Mouse (Mus musculus) cerebellum, adult 11-12 months (tissue): ENCODE results near the gene Tmc3.
A peak's percentile ranks its signal among the peaks of the same experiment; 100 is the strongest.

Experiments
- DNase-seq: peaks from one replicate; pipeline ENCODE4 v3.0.0; 2022

The Tmc3 gene

DNA sequence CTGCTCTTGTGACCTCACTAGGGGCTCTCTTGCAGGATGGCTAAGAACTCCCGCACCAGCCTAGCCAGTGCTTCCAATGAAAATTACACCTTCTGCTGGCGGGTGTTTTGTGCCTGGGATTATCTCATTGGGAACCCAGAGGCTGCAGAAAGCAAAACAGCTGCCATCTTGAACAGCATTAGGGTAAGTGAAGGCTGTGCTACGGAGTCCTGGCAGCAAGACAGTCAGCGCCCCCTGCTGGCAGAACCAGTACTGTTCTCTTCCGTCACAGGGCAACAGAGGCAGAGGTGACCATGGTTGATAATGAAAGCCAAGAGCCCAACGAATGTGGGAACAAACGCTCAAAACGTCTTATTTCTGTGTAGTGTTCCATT is 15.2 kb downstream of the Tmc3 start:
- peak; percentile 39 for DNase-seq

DNA sequence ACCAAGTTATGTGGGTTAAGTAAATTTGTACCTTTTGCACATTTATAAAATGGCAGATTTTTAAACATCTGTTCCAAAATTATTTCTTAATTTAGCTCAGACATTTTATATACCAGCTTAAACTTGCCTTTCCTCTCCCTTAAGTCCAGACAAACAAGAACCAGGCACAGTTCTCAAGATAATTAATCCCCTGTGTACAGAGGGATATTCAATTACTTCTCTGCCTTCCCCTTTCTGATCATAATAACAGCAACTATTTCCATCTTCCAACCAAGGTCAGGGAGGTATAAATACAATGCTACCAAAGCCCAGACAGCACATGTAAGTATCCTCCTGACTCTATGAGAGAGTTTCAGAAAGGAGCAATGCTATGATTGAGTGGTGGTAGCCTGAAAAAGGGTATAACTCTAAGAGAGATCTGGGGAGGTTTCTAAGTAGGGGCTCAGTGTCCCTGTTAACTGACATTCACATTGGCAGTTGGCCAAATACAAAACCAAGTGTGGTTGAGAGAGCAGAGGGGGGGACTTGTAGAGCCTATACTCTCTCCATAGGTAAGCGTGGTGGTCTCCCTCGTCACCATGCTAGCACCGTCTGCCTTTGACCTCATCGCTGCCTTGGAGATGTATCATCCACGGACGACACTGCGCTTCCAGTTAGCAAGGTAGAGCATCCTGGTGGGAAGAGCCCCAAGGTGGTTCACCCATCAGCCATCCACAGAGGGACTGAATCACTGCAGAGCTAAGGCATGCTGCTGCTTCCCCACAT is 19.6 kb downstream of the Tmc3 start:
- no peak for DNase-seq

DNA sequence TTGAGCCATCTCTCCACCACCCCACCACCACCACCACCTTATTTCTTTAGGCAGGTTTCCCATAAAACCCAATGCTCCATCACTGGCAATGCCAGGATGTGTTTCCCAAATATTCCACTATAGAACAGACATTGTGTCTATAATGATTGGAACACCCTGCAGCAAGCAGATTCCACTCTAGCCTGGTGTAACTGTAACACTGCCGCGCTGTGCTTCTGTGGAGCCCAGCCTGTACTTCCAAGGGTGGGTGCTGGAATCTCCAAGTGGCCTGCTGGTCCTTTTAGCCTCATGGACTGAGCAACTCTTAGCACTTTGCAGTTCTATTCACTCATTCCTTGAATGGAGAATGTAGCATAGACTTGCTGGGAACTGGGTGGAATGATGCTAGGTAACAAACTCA is 22.1 kb downstream of the Tmc3 start:
- no peak for DNase-seq

DNA sequence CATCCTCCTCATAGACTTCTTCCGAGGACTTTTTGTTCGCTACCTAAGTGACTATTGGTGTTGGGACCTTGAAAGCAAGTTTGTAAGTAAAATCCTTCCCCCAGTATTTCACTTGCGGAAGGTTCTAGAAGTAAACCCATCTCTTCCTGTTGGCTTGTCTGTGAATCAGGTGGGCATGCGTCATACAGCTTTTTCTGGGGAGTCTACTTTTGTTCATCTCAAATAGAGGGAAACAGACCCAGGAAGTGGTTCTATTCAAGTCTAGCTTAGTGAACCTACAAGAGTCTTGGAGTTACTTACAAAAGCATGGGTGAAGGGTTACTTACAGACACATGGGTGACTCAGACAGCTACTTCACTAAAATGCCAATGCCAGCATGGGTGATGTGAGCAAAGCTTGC is 25.2 kb downstream of the Tmc3 start:
- no peak for DNase-seq

DNA sequence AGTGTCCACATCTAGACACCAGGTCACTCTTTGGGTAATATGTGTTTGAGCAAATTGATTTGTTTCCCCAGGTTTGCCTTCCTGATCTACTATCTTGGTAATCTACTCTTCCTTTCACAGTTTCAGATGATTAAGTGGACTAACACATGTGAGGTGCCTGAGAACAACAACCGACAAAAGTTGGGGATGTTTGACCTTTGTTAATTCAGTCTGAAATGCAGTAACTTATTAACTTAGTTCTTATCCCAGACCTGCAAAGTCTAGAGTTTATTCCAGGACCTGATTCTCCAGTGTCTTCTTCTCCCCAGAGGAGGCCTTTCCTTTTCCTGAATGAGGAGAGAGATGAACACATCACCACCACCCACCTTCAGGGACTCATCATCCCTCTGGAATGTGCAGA is 27.2 kb downstream of the Tmc3 start:
- DNase-seq = no peak

DNA sequence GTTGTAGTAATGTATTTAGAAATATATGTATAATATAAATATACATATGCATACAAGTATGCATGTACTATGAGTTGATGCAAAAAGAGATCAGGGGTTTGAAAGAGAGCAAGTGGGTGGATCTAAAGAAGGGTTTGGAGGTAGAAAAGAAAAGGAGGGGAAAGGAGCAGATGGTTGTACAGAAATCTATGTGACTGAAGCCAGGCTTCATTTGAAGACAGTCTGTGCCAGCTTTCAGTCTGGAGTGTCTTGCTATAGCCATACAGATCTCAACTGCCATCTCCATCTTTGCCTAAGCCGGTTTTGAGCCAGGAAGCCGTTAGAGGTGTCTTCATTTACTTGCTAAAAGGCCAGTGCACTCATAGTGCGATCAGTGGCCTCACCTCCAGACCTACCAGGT is 30.5 kb downstream of the Tmc3 start:
- DNase-seq = no peak

DNA sequence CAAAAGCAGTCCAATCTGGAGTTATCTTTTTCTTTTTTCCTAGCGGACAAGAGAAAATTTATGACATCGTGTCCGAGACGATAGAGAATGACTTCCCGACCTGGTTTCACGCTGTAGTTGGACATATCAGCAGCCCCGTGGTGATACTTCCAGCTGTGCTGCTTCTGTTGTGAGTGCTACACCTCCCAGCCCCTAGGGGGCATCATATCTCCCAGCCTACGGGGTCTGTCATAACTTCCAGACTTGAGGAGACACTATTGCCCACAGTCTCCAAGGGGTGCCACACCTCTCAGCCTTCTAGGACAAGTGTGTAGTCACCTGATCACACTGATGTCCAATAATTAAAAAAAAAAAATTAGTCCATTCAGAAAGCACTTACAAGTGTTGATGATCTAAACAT is 31.1 kb downstream of the Tmc3 start:
- DNase-seq = no peak

DNA sequence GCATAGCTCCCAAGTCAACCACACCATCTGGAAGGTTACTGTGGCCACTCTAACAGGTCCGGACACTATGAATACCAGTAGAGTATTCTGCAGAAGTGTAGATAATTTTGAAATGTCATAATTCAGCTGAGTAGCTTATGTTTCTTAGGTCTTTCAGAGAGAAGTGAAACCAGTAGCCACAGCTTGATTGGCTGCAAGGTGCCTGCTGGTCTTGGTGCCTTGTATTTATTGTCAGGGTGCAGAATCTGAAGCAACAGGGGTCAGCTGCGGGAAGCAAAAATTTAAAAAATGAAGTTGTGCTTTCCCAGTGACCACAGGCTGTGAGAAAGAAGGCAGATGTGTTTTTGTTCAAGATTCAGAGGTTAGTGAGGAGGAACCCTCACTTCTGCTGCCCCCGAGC is 31.5 kb downstream of the Tmc3 start:
- no peak for DNase-seq

DNA sequence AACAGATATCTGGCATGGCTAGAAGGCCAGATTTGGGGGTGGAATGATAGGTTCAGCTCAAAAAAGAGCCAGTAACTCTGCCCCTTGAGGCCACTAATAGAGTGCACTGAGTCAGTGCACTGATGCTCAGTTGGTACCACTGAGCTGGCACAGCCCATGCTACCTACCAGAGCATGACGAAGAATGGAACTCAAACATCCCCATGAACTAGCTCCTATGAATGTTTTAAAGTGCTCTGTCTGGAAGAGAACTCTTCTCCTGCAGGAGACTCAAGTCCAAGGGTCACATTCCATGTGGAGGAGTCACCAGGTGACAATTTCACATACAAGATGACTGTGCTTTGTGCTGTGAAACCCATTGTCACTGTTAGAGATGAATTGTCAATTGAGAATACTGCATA is 34.0 kb downstream of the Tmc3 start:
- no peak for DNase-seq

DNA sequence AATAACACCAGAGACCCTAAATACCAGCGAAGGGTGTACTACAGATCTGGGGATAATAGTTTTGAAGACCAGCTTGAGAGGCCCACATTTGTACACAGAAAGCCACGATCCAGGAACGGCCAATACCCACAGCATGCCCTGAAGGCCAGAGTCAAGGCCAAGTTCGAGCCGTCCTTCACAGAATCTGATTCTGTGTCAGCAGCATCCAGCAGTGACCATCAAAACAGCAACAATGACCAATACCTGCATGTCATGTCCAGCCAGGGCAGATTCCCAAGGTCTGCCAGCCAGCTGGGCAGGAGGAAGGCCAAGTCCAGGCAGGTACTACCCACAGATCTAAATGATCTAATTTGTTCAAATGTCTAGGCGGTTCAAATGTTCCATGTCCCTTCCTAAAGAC is 37.9 kb downstream of the Tmc3 start:
- DNase-seq = no peak

DNA sequence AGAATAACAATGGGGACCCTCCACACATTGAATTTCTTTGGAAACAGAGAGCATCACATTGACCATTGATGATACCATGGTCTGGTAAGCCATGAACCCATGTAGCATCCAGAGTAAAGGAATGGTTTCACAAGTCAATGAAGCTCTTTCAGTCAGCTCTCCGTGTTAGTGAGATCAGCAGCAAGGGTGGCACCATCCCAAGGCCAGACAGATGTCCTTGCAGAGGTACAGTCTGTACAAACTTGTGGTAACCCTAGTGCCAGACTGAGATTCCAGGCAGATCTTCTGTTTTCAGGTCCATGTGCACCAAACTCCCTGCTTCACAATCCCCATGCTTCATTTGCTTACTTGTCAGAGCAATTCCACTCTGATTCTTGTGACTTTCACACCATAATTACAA is 39.3 kb downstream of the Tmc3 start:
- no peak for DNase-seq

DNA sequence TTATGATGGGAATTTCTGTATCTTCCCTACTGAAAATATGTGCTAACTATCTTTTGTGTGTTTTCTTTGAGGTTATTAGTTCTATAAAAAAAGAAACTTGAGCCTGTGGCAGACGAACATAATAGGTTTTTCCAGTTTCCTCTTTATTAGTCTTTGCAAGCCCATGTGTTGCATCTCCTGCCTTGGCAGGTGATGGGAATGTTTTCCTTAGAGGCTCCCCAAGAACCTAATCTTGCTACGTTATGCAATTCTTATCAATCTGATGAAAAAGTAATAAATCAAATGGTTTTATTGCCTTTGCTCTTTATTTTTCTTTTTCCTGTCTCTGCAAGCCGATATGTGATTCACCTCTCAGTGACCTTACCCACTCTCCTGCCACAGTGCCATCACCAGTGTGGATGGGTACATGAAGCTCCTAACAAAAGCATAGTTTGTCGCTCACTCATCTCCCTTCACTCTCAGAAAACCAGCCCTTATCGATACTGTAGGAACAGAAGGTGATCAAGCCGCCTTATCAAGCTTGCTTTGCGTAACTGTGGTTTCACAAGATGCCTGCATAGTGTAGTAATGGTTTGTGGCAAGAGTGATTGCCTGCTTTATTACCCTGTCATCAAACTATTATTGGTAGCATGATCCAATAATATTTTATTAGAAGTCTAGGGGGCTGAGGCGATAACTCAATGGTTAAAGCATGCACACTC is 42.0 kb downstream of the Tmc3 start:
- DNase-seq = no peak

DNA sequence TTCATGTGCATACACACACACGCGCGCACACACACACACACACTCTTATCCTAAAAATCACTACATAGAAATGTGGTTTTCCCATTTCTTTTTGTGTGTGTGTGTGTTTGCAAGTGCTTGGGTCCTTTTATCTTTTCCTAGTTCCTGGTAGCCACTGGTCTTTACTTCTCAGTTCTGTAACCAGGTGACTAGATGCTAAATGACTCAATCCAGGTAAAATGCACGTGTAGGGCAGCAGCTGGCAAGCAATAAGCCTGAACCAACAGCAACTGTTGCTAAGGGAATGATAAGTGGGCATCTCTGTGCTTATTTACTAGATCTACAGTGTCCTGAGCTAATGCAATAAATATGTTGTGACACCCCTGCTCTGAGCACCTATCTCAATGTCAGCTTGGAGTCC is 42.6 kb downstream of the Tmc3 start:
- no peak for DNase-seq

DNA sequence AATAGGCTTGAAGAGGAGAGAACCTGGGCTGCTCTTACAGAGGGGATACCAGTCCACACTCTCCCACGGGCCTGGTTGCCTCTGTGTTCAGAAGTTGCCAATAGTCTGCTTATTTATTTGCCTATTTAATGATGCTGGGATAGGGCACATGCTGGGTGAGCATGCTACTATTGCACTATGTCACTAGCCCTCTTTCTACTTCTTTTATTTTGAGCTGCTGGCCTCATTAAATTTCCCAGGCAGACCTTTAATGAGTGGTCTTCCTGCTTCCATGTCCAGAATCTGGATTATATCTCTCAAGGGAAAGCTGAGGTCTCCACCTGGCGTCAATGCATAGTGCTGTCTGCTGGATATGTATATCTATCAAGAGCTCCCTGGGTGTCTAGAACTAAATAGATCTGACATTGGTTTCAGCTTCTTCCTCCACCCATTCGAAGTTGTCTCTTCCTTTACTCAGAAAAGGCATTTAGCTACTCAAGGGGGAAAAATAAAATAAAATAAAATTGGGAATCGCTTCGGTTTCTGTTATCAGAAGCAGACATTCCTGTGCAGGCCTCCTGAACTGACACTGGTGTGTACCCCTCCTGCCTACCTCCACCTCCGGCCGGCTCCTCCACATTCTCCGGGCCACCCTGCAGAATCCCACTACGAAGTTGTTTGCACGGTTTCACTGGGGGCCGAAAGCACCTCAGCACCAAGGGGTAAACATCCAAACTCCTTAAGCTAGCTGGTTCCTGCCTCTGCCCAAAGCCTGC is 46.5 kb downstream of the Tmc3 start:
- no peak for DNase-seq

DNA sequence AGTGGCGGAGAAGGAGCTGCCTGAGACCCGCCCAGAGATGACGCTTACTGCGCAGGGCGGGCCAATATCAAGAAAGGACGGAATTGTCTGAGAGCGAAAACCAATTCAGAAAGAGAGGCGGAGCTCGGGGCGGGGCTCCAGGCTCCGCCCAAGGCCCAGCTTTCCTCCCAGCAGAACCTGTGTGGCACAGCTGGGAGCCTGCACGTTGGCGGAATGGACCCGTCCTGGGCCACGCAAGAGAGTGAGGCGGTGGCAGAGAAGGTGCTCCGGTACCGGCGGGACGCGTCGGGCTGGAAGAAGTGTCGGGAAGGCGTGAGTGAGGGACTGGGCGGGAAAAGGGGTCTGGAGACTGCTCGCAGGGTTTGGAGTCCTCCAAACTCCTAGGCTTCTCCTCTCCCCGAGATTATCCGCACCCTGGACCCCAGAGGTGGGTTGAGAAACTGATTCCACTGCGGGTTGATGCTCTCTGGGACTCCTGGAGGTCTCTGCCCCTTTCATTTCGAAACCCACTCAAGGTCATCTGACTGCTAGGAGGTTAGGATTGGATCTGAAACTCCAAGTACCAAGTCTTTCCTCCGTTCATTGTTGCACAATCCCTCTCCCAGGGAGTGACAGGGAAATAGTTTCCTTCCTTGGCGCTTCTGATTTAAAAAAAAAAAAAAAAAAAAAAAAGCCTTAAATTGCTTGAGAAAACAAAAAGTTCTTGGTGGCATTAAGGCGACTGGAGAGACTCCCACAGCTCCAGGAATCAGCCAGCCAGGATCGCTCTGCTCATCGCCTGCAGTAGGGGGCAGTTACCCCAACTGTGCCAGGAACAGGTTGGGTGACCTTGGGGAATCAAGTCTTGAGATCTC is 47.3 kb downstream of the Tmc3 start, which contains the start of gene Stard5:
TSS of gene Stard5 (plus strand) at position 132 of the 854 bp plus-strand sequence.
- DNase-seq = peak; percentile 94

DNA sequence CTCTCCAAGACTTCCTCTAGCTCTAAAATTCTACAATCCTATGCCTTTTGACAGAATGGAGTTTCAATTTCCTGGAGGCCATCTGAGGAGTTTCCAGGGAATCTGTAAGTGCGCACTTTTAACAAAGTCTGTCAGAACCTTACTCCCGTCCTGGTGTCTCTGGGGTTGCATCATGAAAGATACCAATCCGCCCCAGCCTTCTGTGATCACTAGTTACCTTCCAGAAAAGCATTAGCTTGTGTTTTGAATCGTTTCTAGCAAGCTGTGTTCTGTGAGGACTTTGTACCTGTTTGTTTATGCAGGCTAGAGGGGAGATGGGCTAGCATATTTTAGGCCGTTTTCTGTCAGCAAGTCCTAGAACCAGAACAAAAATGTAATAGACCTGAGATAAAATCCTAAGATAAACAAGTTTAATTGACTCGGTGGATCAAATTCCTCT is 48.0 kb downstream of the Tmc3 start:
- DNase-seq = no peak

DNA sequence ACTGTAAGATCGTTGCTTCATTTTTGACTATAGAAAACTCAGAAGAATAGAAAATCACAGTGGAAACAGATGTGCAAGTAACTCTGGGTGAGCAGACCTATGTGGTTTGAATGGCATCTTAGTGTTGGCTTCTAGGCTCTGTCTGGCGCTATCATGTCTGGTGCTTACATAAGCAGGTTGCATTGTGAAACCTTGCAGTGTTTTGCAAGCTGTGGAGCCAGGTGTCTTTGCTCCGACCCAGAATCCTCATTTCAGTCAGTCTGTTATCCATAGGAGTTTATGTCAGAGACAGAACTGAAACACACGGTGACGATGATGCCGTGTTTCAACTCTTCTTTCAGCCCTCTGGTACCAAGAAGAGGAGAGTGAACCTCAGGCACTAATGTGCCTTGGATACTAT is 49.1 kb downstream of the Tmc3 start:
- DNase-seq = no peak

DNA sequence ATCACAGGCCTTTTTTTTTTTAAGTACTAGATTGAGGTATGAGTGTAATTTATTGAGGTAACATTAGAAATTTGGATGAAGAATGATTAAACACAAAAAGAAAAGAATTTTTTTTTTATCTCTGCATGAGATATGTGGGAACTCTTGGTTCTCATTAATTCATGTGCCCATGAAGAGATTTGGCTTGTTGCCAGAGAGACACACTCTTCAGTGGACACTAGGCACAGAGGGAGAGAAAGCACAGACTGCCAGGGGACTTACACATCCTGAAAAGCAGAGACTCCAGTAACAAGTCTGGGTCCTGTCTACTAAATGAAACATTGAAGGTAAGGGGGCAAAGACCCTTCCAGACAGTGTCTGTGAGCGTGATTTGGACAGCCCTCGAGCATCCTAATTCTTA is 51.0 kb downstream of the Tmc3 start:
- no peak for DNase-seq

DNA sequence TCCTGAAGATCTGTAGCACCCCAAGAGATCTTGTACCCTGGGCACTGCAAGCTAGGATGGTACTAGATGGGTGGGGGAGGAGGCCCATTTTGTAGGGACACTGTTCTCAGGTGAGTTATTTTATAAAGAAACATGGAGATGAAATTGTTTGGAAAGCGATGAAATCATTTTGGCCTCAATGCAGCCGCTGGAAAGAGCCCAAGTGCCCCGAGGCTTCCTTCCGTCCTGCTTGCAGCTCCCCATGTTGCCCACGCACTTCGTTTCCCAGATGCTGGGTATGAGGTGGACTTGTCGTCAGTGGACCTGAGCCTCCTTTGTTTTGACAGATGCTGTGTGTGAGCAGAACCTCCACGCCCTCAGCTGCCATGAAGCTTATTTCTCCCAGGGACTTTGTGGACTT is 51.7 kb downstream of the Tmc3 start:
- peak; percentile 53 for DNase-seq

DNA sequence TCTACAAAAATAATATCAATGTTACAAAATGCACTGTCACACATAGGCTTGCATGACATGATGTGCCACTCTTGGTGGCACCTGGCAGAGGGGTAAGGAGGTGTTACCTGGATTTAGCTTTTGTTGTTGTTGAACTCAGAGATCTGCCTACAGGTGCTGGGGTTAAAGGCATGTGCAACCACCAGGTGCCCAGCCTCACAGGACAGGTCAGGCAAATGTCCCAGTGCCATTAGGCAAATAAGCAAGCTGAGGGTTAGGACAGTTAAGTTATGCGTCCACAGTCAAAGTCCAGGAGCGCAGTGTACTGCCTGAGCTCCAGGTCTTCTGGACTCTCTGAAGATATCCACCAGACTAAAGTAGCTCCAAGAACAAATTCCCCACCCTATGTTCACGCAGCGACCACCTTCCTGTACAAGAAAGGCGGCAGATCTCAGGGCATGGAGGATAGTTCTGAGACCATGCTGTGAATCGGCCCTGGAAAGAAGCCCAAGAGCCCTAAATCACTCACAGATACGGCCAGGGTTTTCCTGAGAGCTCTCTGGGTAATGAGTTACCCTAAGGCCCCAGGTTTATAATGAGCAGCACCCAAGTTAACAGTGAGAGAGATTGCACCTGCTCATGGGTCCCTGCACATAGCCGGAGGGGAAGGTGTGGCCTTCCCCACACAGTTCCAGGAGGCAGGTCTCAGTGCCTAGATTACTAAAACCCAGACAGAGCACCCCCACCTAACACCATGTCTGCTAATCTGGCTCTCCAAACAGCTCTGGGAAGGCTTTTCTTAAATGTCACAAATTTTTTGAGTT is 53.3 kb downstream of the Tmc3 start:
- no peak for DNase-seq

DNA sequence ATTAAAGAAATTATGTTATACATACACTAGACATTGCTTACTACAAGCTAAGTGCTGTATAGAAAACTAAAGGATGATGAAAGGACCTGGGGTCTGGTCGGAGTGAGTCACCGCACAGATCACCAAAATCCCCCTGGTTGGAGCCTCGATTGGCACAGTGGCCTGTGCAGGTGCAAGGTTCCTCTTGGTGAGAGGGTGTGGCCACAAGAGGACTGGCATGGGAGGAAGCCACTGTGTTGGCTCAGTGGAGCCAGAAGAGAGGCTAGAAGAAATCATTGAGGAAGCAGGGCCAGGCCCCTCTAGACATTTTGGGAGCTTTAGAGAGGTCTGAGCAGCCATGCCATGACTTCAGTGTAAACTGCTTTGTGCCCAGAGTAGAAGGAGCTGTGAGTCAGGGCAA is 54.4 kb downstream of the Tmc3 start:
- no peak for DNase-seq

DNA sequence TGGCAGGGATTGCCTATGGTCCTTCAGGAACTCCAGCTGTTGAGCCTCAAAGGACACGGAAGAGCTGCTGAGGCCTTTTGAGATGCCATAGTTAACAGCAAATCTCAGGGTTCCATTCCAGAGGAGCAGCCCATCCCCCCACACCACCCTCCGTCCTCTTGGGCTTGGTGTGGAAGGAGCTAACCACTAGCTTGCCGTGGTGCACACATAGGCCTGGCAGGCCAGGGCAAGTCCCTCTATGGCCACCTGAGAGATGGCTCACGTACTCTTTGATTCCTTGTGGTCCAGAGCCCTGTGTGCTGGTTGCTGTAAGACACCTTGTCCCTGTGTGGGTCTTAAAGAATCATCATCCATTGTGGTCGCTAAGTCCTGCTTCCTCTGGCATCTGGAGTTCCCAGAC is 55.9 kb downstream of the Tmc3 start:
- DNase-seq = no peak
